Mouse (Mus musculus) cerebellum, adult 11-12 months (tissue): ENCODE measurements around the gene Phf14.
"Not testable (repeated sequence)": the region's sequence is repeated elsewhere in the genome, so short reads cannot be mapped to it uniquely, and the experiment has no call there.

Experiments used
- DNase-seq: peaks from one replicate; pipeline ENCODE4 v3.0.0; 2022

Gene Phf14

DNA sequence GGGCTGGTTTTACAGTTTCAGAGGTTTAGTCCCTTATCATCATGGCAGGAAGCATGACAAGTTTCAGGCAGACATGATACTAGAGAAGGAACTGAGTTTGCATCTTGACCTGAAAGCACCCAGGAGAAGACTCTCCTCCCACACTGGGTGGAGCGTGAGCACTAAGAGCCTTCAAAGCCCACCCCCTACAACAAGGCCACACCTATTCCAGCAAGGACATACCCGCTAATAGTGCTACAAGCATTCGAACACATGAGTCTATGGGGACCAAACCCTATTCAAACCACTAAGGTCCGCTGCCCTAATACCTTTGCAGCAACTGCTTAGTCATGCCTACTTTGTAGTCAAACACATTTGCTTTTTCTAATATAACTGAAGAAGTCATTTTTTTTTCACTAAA is 189.5 kb downstream of the Phf14 start:
- DNase-seq: no peak

DNA sequence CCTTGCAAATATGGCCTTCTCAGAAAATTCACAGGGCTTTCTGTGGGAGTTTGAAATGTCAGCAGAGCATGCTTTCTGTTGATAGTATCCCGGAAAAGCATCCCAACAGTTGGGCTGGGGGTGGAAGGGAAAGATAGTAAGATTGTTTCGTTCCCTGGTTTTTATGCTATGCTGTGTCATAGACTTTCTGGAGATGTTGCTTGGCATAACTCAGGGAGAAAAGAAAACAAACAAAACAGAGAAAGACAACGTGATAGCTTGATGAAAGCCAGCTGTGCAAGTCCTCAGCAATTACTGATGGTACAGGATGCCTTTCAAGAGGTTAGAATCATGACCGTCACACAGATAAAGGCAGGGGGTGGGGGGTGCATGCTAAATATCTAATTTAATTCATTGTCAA is 197.5 kb downstream of the Phf14 start:
- DNase-seq: no peak

DNA sequence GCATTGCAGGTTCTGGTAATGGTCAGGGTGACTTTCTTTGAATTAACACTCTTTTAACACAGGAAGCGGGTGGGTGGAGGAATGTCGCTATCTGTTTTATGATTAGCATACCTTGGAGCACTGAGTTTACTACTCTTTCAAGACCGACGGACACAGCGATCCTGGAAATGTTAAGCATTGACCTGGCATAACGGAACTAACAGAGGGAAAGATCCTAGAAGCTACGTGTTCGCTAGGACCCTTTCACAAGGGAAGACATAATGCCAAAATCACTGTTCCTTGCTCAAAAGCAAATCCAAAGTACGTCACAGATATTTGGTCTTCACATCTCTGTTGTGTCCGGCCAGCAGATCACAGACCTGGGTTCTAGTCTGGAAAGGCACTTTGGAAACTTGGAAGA is 199.7 kb downstream of the Phf14 start:
- no peak for DNase-seq

DNA sequence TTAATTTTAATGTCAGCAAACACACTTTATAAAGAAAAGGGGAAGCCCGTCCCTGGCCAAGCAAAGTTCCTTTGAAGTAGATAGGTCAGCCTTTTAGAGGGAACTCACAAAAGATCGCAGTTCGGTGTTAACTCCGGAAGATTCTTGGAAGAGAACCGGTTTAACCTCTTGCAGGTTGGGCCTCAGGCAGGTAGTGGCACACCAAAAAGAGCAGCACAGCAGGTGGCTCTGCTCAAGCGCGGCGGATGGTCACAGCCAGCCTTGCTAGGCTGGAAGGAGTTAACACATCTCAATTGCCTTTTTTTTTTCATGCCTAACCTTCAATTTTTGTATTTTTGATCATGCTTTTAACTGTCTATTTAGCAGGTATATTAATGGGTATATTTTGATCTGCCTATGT is 200.2 kb downstream of the Phf14 start:
- no peak for DNase-seq

GRCm38 (mm10) chr6:12116926-12117818 is 209.6 kb downstream of the Phf14 start:
- no peak for DNase-seq

DNA sequence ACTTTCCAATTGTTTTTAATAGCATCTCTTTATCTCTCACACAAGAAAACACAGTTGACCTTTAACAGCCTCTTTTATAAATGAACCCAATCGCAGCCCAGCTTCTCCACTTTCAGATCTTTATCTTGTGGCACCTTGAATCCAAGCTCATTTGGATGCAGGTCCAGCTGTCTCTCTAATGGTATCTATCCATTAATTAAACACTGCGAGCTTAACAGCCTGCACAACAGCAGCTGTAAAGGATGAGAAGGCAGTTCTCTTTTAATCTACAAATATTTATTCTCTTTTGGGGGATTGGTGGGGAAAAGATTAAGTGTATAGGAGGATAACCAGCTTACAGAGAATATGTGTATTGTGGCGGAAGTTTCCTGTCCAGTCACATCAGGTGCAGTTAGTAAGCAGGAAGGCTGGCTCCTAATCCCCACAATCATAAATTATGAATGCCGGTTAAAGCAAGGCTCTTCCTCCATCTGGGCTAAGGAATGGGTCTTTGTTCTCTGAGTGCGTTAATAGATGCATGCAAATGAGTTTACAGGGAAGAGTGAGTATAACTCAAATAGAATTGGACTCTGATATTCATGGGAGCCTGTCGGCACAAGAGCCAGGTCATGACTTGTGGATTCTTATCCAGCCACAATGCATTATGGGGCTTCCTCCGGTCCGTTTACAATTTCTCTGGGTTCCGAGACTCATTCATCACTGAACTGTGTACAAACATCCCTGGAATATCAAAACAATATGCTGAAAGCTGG is 210.4 kb downstream of the Phf14 start:
- no peak for DNase-seq

- no peak for DNase-seq
These were observed 215.2 kb downstream of the Phf14 start for GRCm38 (mm10) chr6:12122759-12123158.

GRCm38 (mm10) chr6:12125031-12125803 is 217.6 kb downstream of the Phf14 start:
- peak; percentile 23 for DNase-seq

GRCm38 (mm10) chr6:12126601-12127000 is 219.0 kb downstream of the Phf14 start:
- DNase-seq: not testable (repeated sequence)

GRCm38 (mm10) chr6:12127287-12127686 is 219.7 kb downstream of the Phf14 start:
- no peak for DNase-seq
